In the genomic region with DNA sequence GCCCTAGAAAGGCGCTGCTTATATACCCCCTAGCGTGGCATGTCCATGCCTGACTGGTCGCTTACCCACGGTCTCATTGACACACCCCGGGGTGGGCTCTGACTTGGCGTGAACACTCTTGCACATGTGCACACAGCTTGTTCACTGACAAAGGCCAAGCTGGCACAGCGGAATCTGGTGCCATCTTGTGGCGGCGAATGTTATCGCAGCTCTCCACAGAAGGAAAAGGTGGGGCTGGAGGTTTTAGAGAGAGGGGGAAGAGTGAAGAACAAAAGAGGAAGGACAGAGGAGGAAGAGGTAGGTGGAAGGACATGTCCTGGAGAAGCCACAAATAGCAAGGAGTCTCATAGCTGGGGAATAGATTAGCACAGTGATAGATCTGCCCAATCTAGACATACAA, we compare ENCODE assay signal across 8 mouse cellular contexts. TPM values are rescaled to one million over a fixed set of nuclear protein-coding genes. Genes with fewer than 3 reads are reported as not detected.
DNase-seq lines count a peak whose midpoint lies in the region; ATAC-seq and TF ChIP-seq lines count a peak whose summit lies in the region.

No protein-coding gene starts in this region.

- peak; percentile 47 for ATAC-seq in CD4-positive, CD25-positive, alpha-beta regulatory T cell, adult 4 months
- ATAC-seq in embryonic facial prominence, embryonic 11.5 days (replicated peaks; ENCODE audit: insufficient number of reproducible peaks, low FRiP score, low TSS enrichment, low read depth): no peak

- H3K36me3 ChIP-seq in embryonic facial prominence, embryonic 11.5 days (replicated peaks; ENCODE audit: control insufficient read depth, insufficient read depth, low read depth, low read length): no peaks in the 10 kb centered on the region
- no peaks in the 10 kb centered on the region for H3K36me3 ChIP-seq in heart, embryonic 10.5 days

- no peaks in the 10 kb centered on the region for H3K4me1 ChIP-seq in embryonic facial prominence, embryonic 11.5 days (ENCODE audit: control insufficient read depth, insufficient read depth, low read length)
- no peaks in the 10 kb centered on the region for H3K4me1 ChIP-seq in heart, embryonic 10.5 days

- H3K9me3 ChIP-seq in embryonic facial prominence, embryonic 11.5 days (replicated peaks; ENCODE audit: control insufficient read depth, low read length): no peaks in the 10 kb centered on the region; the same call in 1 of the 2 replicates
- peaks cover 18% of the 10 kb centered on the region for H3K9me3 ChIP-seq in heart, embryonic 10.5 days

- DNase-seq in adrenal gland, adult 2 months: peak; percentile 68
- peak; percentile 60 for DNase-seq in embryonic facial prominence, embryonic 11.5 days (ENCODE audit: low spot score)
- DNase-seq in heart, embryonic 10.5 days (ENCODE audit: low spot score): peak; percentile 78
- DNase-seq in layer of hippocampus, adult 2 months (ENCODE audit: low spot score in 2 of 2): peak; percentile 86 to 89
- peak; percentile 77 for DNase-seq in lung, postnatal 14 days
- DNase-seq in retina, postnatal 1 day: peak; percentile 86
- DNase-seq in urinary bladder, postnatal 25 days (ENCODE audit: low spot score): peak; percentile 57

- H3K4me2 ChIP-seq in embryonic facial prominence, embryonic 11.5 days (ENCODE audit: low read depth, low read length): no peak overlapping the region

- H3K4me3 ChIP-seq in embryonic facial prominence, embryonic 11.5 days (ENCODE audit: low read depth, low read length): no peak overlapping the region
- no peak overlapping the region for H3K4me3 ChIP-seq in heart, embryonic 10.5 days
- H3K4me3 ChIP-seq in layer of hippocampus, adult 2 months: peak overlapping the region; percentile 56

- no peak overlapping the region for H3K27ac ChIP-seq in embryonic facial prominence, embryonic 11.5 days (replicated peaks; ENCODE audit: low read depth, low read length)
- H3K27ac ChIP-seq in heart, embryonic 10.5 days: no peak overlapping the region
- H3K27ac ChIP-seq in layer of hippocampus, adult 2 months: peak overlapping the region; percentile 71

- H3K27me3 ChIP-seq in embryonic facial prominence, embryonic 11.5 days (ENCODE audit: control insufficient read depth, insufficient read depth, low read length): no peaks in the 10 kb centered on the region
- H3K27me3 ChIP-seq in heart, embryonic 10.5 days (ENCODE audit: insufficient read depth, poor library complexity, severe bottlenecking): no peaks in the 10 kb centered on the region

- peak; percentile 97 for TF ChIP-seq CTCF in layer of hippocampus, adult 2 months (conservative IDR thresholded peaks at IDR 0.05)

- whole genome bisulfite sequencing in embryonic facial prominence, embryonic 11.5 days: 44% methylated on average over 10 of the region's 10 CpGs
- 38% methylated on average over 10 of the region's 10 CpGs for WGBS in heart, embryonic 10.5 days

- H3K9ac ChIP-seq in embryonic facial prominence, embryonic 11.5 days (replicated peaks; ENCODE audit: low read length): no peak overlapping the region

RNA-seq across cellular contexts. Expression of gene Nelfa, which starts 18.1 kb away (rescaled TPM):
- polyA plus RNA-seq in CD4-positive, CD25-positive, alpha-beta regulatory T cell, adult 4 months (2017; shearing (Covaris generic)): 10 to 100 TPM; 36.7 to 66.6 TPM
- total RNA-seq in adrenal gland, adult 2 months (2021): 10 to 100 TPM; 21.1 to 21.8 TPM
- 35.8 and 38.4 TPM in 2 replicates for polyA plus RNA-seq in adrenal gland, adult 2 months (2012; rRNA removed)
- 57.7 and 63.7 TPM in 2 replicates for polyA plus RNA-seq in embryonic facial prominence, embryonic 11.5 days (2014; fragmentation: Nextera tagmentation; extraction: Ambion mirVana)
- 46.0 and 62.2 TPM in 2 replicates for polyA plus RNA-seq in heart, embryonic 10.5 days (2016; fragmentation: Nextera tagmentation; extraction: Ambion mirVana)
- total RNA-seq in layer of hippocampus, adult 2 months (2021): 10 to 100 TPM; 19.5 to 22.5 TPM

RNA-seq across cellular contexts. Expression of gene Gm1673, which starts 28.9 kb away (rescaled TPM):
- not detected for polyA plus RNA-seq in CD4-positive, CD25-positive, alpha-beta regulatory T cell, adult 4 months (2017; shearing (Covaris generic))
- total RNA-seq in adrenal gland, adult 2 months (2021): 10 to 100 TPM; 15.7 to 36.8 TPM
- 219 and 360 TPM in 2 replicates for polyA plus RNA-seq in adrenal gland, adult 2 months (2012; rRNA removed)
- 164 and 166 TPM in 2 replicates for polyA plus RNA-seq in embryonic facial prominence, embryonic 11.5 days (2014; fragmentation: Nextera tagmentation; extraction: Ambion mirVana)
- 82.7 and 88.8 TPM in 2 replicates for polyA plus RNA-seq in heart, embryonic 10.5 days (2016; fragmentation: Nextera tagmentation; extraction: Ambion mirVana)
- total RNA-seq in layer of hippocampus, adult 2 months (2021): 10 to 100 TPM; 57.5 to 58.0 TPM

RNA-seq across cellular contexts. Expression of gene Nat8l, which starts 41.4 kb away (rescaled TPM):
- not detected for polyA plus RNA-seq in CD4-positive, CD25-positive, alpha-beta regulatory T cell, adult 4 months (2017; shearing (Covaris generic))
- 10 to 100 TPM; 23.5 to 29.0 TPM for total RNA-seq in adrenal gland, adult 2 months (2021)
- polyA plus RNA-seq in adrenal gland, adult 2 months (2012; rRNA removed): 32.6 and 55.5 TPM in 2 replicates
- polyA plus RNA-seq in embryonic facial prominence, embryonic 11.5 days (2014; fragmentation: Nextera tagmentation; extraction: Ambion mirVana): 0.26 and 0.36 TPM in 2 replicates
- 0.39 and 0.45 TPM in 2 replicates for polyA plus RNA-seq in heart, embryonic 10.5 days (2016; fragmentation: Nextera tagmentation; extraction: Ambion mirVana)
- total RNA-seq in layer of hippocampus, adult 2 months (2021): 100 to 1,000 TPM; 139 to 141 TPM

Comparison
In these comparisons a context has a peak if more than half of its experiments do, and no peak if none do; other contexts are left out.
1. RNA of gene Gm1673, which starts 28.9 kb away (polyA plus RNA-seq): 219 to 360 TPM in adrenal gland, adult 2 months, 164 to 166 TPM in embryonic facial prominence, embryonic 11.5 days and 82.7 to 88.8 TPM in heart, embryonic 10.5 days; not detected in CD4-positive, CD25-positive, alpha-beta regulatory T cell, adult 4 months; every median in the first group is over 10 times any median in the second.
2. RNA of gene Nat8l, which starts 41.4 kb away (polyA plus RNA-seq): 32.6 to 55.5 TPM in adrenal gland, adult 2 months; 0.39 to 0.45 TPM in heart, embryonic 10.5 days, 0.26 to 0.36 TPM in embryonic facial prominence, embryonic 11.5 days and not detected in CD4-positive, CD25-positive, alpha-beta regulatory T cell, adult 4 months; every median in the first group is over 10 times any median in the second.
3. Peak in every context shown above with its lines, with median percentiles within 50 percentile points of each other: DNase-seq.